Mouse (Mus musculus) gastrocnemius, postnatal 14 days (tissue): ENCODE results near the gene Adcy5. TPM values are rescaled to one million over a fixed set of nuclear protein-coding genes. Genes with fewer than 3 reads are reported as not detected.

Experiments used
- DNase-seq: peaks from one replicate; pipeline ENCODE4 v3.0.0; 2021; ENCODE audit warnings: mixed read lengths
- intact Hi-C: fragments of 180-260 bp; cut with DNase I; formaldehyde crosslinking; loops from one replicate; pipeline ENCODE4 v1.15.1; 2025; ENCODE audit warnings: low total_unique reads
- total RNA-seq, 2 experiments: library from RNA; stranded (reverse); gene quantifications; 2 replicates each; pipeline ENCODE4 v1.2.3; 2021

Gene Adcy5
- total RNA-seq, 2 experiments from 2014 or later = 2.1 to 2.4 TPM

DNA sequence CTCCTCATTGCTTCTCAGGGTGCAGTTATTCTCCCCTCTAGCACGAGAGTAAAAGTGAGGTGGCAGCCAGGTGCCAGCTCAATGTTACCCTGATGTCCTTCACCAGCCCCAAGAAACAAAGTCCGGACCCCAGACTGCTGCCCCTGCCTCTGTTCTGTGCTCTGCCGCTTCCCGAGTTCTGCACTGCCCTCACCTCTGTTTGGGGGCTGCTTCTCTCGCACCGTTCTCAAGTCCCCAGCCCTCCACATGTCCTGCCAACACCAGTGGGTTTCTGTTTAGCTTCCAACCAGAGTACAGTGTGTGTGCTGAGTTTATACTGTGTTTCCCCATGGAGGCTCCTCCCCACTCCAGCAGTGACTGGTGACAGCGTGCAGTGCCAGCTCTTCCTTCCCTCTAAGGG lies 150.5 kb downstream of the Adcy5 start:
- intact Hi-C loops = no loop called here
- DNase-seq = no peak

DNA sequence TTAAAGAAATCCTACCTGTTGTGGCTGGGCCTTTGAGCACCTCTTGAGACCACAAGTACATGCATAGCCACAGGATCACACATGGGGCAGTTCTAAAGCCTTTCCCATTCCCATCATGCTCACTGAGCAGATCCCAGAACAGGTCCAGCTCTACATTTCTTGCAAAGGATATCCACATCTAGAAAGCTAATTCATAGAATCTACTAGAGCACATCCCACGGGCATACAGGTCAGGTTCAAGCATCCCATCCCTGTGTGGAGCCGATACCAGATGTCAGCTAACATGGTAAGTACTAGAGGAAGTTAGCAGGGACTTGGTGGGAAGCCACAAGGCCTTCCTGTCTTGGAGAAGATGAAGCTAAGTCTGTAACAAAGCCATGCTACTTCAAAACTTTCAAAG lies 152.0 kb downstream of the Adcy5 start:
- intact Hi-C loops = no loop called here
- no peak for DNase-seq

DNA sequence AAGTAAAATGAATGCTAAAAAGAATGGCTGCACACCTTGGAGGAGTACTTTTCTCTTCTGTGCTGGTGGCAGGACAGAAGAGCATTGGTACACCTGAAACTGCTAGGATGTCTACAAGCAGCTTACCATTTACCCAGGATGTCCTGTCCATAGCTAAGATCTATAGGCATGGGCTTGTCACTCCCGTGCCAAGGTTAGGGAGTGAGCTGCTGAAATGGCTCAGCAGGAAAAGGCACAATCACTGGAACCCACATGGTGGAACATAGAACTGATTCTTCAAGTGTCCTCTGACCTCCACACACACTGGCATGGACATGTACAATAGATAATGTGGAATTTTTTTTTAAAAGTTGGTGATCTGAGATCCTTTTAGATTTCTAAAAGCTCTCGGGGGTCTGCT lies 152.7 kb downstream of the Adcy5 start:
- intact Hi-C loops = no loop called here
- DNase-seq = no peak

DNA sequence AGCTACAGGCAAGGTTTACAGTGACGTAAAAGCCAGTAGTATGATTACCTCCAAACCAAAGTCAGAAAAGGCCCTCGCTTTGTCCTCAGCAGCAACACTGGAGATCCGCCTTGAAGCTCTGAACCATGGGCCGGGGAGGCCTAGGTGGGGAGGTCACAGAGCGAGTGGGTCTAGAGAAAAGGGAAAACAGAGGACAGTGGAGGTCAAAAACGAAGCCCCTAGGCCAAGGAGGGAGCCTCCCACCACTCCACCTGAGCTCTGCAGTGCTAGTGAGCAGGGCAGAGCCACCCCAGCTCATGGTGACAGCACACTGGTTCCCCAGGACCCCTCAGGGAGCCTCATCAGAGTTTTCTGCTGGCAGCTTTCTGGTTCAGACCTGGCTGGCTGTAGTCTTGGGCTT lies 153.3 kb downstream of the Adcy5 start:
- intact Hi-C loops = no loop called here
- DNase-seq = no peak

DNA sequence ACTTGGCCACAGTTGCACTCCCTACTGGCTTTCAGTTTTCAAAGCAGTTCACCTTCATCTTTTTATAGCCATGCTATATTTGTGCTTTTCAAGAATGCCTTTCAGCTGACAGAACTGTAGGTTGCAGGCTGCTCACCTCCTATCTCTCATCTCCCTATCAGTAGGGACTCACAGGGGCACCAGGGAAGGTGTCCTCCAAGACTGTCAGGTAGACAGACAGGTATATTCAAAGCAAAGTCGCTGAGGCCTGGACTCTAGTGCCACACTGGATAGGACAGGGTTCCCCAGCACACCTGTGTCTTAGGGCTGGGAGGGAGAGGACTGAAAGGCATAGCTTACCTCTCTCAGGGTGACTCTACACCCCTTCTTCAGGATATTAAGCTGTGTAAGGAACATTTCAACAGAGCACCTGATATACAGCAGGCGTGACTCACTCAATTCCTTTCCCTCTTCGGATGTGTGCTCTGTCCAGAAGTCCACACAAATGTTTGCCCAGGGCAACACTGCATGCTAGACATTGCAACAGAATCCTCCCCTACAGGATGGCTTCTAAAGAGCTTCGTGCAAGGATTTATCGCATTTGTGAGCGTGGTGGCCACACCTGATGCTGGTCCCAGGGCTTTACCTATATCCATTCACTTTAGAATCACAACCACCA lies 153.9 kb downstream of the Adcy5 start:
- intact Hi-C loops = no loop called here
- DNase-seq = no peak

DNA sequence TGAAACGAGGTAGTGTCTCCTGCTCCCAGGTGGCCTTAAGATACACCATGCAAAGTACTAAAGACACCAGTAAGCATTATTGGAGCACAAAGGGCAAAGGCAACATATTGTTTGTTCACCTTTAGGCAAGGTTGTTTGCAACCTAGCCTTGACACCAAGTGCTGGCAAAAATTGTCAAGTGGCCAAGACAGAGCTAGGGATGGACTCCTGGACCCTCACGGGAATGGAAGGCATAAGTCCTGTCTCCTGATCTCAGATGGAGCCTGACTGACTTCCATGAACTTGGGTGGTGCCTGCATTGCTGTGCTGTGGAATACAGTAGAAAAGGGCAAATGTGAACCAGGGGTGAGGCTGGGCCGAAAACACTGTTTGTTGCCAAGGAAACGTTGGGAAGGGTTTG lies 155.0 kb downstream of the Adcy5 start:
- no peak for DNase-seq
- intact Hi-C loops = no loop called here

DNA sequence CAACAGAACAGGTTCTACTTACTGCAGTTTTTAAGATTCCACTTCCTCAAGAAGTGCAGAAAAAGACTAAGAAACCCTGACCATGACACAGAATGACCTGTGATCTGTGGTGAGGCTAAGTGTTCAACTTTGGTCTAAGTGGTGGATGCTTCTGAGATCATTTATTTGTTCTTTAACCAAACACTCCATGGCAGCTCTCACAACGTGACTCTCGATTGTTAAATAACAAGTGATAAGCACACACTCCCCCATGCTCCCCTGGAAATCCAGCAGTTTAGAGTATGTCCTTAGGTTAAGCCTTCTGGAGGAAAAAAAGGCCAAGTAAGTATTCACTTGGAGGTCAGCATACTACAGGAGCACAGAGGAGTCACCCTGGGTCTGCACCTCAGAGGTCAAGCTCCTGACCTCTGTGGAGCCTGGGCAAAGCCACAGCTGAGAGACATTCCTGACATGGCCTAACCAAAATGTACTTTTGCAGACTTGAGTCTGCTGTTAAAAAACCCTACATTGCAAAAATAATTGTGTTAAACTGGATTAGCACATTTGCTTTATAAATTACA lies 156.0 kb downstream of the Adcy5 start:
- intact Hi-C loops = no loop called here
- DNase-seq = no peak

DNA sequence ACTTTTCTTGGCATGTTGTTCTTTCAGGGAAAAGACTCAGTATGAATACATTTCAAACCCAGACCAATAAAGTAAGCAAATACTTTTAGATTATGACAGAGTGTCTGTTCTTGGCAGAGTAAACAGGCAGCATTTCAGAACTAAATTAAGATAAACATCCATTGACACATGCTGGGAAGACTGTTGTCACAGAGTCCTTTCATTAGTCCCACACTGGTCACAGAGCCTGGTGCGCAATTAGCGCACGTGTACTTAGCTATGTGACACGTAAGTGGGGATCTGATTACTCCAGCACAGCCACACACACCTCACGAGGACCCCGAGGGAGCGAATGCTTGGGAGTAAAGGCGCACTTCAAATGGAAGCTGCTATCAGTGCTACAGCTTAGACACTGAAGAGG lies 156.9 kb downstream of the Adcy5 start:
- DNase-seq = no peak
- intact Hi-C loops = no loop called here

DNA sequence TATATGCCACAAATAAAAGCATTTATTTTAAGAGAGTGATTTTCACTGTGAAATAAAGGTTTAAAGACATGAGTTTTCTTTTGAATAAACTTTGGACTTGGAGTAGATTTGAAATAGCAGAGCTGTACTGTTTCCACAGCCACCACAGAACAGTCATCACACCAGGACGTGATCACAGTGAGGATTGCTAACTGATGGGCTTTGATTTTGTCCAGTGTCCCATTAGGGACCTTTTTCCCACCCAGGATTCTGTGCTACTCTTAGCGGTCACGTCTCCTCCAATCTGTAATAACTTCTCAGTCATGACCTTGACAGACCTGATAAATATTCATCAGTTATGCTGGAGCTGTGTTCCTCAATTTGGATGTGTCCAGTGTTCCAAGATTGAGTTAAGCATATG lies 160.8 kb downstream of the Adcy5 start:
- intact Hi-C loops = no loop called here

DNA sequence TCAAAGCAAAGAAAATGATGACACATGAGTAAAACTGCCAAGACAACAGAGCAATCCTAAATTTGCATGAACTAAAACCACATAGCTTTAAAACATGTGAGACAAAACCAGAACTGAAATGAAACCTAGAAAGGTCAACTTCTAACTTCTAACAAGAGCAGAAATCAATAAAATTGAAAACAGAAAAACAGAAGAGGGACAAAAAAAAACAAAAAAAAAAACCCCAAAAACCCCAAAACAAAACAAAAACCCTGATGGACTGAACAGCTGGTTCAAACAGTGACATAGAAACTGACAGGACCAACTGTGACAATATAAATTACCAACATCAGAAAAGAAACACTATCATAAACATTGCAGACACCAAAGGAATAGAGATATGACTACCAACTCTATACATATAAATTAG lies 162.2 kb downstream of the Adcy5 start:
- intact Hi-C loops = no loop called here
- DNase-seq = no peak

More for the DNA sequence above, 160.8 kb downstream of the Adcy5 start:
- no peak for DNase-seq

DNA sequence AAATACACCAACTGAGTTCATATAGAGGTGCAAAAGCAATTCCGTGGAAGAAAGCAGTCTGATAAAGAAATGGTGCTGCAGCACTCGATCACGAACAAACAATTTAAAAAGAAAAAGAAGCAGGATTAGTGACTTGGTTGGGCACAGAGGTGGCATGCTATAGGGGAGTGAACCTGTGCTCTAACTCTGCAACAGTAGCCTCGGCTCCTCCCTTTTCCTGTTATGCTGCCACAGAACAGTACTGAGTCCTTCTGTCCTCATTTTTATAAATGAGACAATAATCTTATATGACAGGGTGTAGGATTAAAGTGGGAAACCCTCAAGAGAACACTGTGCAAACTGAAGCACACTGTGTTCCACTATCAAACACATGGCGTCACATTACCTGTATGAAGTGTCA lies 162.8 kb downstream of the Adcy5 start:
- DNase-seq = no peak
- intact Hi-C loops = no loop called here

DNA sequence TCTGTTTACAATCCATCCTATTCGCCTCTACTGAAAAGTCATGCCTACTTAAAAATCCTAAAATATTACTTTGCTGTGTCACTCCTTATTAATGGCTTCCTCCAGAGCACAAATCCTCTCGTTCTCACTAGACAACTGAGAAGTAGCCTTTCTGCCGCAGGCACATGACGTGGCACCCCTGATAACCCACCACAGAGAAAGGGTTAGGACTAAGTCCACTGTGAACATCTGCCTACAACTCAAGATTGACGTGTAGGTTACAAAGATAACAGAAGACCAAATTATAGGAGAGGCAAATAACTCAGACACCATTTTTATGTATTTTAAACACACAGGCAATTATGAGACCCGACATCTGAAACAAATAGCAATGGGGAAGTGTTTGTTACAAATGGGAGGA lies 163.7 kb downstream of the Adcy5 start:
- intact Hi-C loops = loop anchor here (2.0 kb wide), 1 partner anchor 310 kb away; no protein-coding TSS in a partner anchor
- no peak for DNase-seq

DNA sequence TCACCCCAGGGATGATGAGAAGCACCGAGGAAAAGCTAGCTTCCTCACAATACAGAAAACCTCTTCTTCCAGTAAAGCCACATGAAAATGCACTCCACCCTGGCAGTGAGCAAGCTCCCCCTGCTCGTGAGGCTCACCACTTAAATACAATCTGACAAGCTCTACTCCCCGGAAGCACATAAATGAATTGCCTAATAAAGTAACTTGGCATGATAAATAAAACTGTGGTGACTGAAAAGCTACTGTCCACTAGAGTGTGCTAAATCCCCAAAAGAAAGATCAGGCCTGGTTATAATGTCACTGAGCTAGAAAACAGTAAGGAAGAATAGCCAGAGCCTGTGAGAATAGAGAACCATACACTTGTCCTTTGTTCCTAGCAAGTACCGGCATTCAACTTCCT lies 164.7 kb downstream of the Adcy5 start:
- intact Hi-C loops = loop anchor here (2.0 kb wide), 1 partner anchor 309 kb away; no protein-coding TSS in a partner anchor
- no peak for DNase-seq

DNA sequence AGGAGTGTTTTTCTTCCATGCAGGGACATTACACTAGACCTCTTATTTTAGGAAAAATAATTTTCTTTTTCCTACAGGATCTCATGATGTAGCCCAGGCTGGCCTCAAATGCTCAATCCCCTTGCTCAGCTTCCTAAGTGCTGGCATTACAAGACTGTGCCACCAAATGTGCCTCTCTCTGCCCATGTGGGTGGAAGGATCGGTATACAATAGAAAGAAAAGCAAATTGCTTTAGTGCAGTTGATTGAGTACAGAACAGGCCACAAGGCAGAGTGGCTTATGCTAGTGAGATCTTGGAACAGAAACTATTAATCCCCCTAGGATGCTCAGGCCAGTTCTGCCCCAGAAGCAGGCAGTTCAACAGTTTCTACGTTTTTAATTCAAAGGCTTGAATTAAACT lies 165.1 kb downstream of the Adcy5 start:
- no peak for DNase-seq
- intact Hi-C loops = loop anchor here (2.0 kb wide), 1 partner anchor 309 kb away; no protein-coding TSS in a partner anchor

DNA sequence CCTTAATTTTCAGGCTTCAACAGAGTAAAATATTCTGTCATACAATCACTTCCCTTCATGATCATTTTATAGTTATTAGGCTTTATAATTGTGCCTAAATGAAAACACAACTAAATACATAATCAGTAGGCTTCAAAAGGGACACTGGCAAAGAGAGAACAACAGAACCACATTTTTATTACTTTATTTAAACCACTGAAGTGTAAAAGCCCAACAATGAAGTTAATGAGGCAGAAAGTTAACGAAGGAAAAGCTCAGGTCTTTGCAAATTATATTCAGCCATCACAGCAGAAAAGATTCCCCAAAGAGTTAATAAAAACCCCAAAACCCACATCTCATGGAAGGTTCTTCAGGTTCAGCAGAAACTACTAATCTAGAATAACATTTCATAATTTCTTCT lies 175.8 kb downstream of the Adcy5 start:
- intact Hi-C loops = no loop called here
- no peak for DNase-seq

Other genes with a start within 250 kb of the Adcy5 start
- gene Hacd2, start 132.4 kb upstream of the Adcy5 start, total RNA-seq = 1 to 10 TPM; 2.3 to 3.5 TPM
- 1 to 10 TPM; 6.2 to 6.9 TPM for gene Sec22a, start 209.0 kb downstream of the Adcy5 start, total RNA-seq